Mouse (Mus musculus) limb, embryonic 14.5 days (tissue): ENCODE measurements around the gene Scfd2. TPM values are rescaled to one million over a fixed set of nuclear protein-coding genes. Genes with fewer than 3 reads are reported as not detected.

Experiments used
- ATAC-seq: fragments of 200-750 bp; cut with Nextera tagmentation; 2 replicates; pipeline ENCODE4 v1.8.0; 2017; ENCODE audit warnings: low read depth, moderate number of reproducible peaks, moderate TSS enrichment; ENCODE audit not compliant: low FRiP score
- DNase-seq: peaks from one replicate; pipeline ENCODE4 v3.0.0-alpha.2; 2015; ENCODE audit warnings: low spot score
- H3K27ac ChIP-seq: fragments of 300-500 bp; sonication (generic); replicated peaks from 2 replicates; pipeline ENCODE4 v1.5.1; 2014; ENCODE audit warnings: low read depth, mild to moderate bottlenecking, low read length, moderate library complexity, mixed read lengths
- H3K27me3 ChIP-seq: fragments of 300-500 bp; sonication (generic); 2 replicates; pipeline ENCODE4 v1.6.1; 2014; ENCODE audit warnings: low read length, mixed read lengths; ENCODE audit not compliant: control insufficient read depth, insufficient read depth
- H3K36me3 ChIP-seq: fragments of 300-500 bp; sonication (generic); 2 replicates; pipeline ENCODE4 v1.6.1; 2014; ENCODE audit warnings: mild to moderate bottlenecking, low read length, moderate library complexity, mixed read lengths; ENCODE audit not compliant: control insufficient read depth, insufficient read depth
- H3K4me1 ChIP-seq: fragments of 300-500 bp; sonication (generic); 2 replicates; pipeline ENCODE4 v1.6.1; 2014; ENCODE audit warnings: antibody characterized with exemption, low read length, mixed read lengths; ENCODE audit not compliant: control insufficient read depth, insufficient read depth
- H3K4me2 ChIP-seq: fragments of 300-500 bp; sonication (generic); replicated peaks from 2 replicates; pipeline ENCODE4 v1.6.1; 2014; ENCODE audit warnings: low read depth, mild to moderate bottlenecking, low read length, moderate library complexity; ENCODE audit not compliant: severe bottlenecking
- H3K4me3 ChIP-seq: fragments of 300-500 bp; sonication (generic); replicated peaks from 2 replicates; pipeline ENCODE4 v1.5.1; 2014; ENCODE audit warnings: low read length
- H3K9ac ChIP-seq: fragments of 300-500 bp; sonication (generic); 2 replicates; pipeline ENCODE4 v1.6.1; 2014; ENCODE audit warnings: mild to moderate bottlenecking, low read depth, low read length, moderate library complexity; ENCODE audit not compliant: severe bottlenecking
- H3K9me3 ChIP-seq: fragments of 300-500 bp; sonication (generic); 2 replicates; pipeline ENCODE4 v1.6.1; 2016; ENCODE audit warnings: low read length; ENCODE audit not compliant: control insufficient read depth
- POLR2A ChIP-seq: fragments of 200-500 bp; IDR thresholded peaks from 2 replicates; pipeline ENCODE4 v1.8.0; 2012; ENCODE audit warnings: inconsistent platforms, mild to moderate bottlenecking, moderate library complexity, borderline replicate concordance; ENCODE audit not compliant: insufficient read depth, insufficient read length; ENCODE audit errors: extremely low read depth
- WGBS: fragments of 180-500 bp; shearing (Covaris S2); extraction: QIAGEN DNeasy Blood & Tissue Kit; methylation state at CpG from one replicate; pipeline ENCODE4 v1.1.7; 2014; 5-methylcytosine and 5-hydroxymethylcytosine counted together
- polyA plus RNA-seq, 2 experiments: library from polyadenylated mRNA; depleted of rRNA in 1 of 2; stranded (reverse) in 1 of 2; unstranded in 1 of 2; fragments of >200 nt; fragmentation: Nextera tagmentation in 1 of 2; extraction: Ambion mirVana in 1 of 2; gene quantifications; 2 replicates each; pipeline versions ENCODE4 v1.2.1 to v1.2.3; 2012 to 2014

Gene Scfd2
- polyA plus RNA-seq, 2 experiments, result 9.6 to 16.2 TPM

DNA sequence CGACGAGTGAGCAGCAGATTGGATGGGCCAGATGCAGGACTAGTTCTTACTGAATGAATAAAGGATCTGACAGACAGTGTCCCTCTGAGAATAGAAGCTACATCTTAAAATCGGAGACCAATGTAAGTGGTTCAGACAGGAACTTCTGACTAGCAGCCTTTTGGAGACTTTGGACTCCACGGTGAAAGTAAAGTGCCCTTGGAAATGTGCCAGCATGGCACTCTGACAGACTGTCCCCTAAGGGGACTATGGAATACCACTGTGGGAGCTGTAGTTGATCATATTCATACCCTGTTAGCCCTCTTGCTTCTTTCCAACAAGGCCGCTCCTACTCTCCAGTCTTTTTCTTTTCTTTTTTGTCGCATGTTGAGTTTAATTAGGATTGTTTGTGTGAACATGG, 368.4 kb downstream of the Scfd2 start:
- Histone ChIP-seq H3K9me3 (peaks cover 5% of the 10 kb centered on the region; the same call in 1 of the 2 replicates), H3K27ac (no peak overlapping the region), H3K4me2 (no peak overlapping the region), H3K27me3 (no peaks in the 10 kb centered on the region), H3K9ac (no peak overlapping the region), H3K4me1 (peaks cover 33% of the 10 kb centered on the region), H3K4me3 (no peak overlapping the region), H3K36me3 (no peaks in the 10 kb centered on the region)
- no peak for ATAC-seq
- WGBS, result 78% methylated on average over 6 of the region's 6 CpGs
- DNase-seq, result no peak
- no peak for TF ChIP-seq POLR2A

DNA sequence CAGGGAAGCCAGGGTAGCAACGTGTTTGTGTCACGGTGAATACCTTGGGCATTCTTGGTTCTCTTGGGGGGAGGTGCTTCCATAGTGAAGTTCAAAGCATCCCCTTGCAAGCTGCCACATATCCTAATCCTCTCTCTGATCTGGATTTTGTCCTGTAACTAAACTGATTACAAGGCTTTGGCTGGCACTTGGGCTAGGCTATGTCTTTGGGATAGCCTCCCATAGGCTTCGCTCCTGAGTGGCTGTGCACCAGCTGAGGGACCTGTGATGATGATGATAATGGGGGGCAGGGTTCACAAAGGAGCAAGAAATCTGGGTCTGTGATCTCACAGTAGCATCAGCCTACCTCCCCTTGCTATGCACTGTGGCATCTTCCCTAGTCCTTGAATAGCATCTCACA, 369.5 kb downstream of the Scfd2 start:
- peak overlapping the region; percentile 70 for H3K27ac ChIP-seq
- peak overlapping the region; percentile 29; the same call in 1 of the 2 replicates for H3K9ac ChIP-seq
- H3K4me2 ChIP-seq, result peak overlapping the region; percentile 50
- peaks cover 5% of the 10 kb centered on the region; the same call in 1 of the 2 replicates for H3K9me3 ChIP-seq
- H3K4me1 ChIP-seq, result peaks cover 33% of the 10 kb centered on the region
- 30% methylated on average over 3 of the region's 3 CpGs for WGBS
- no peak for TF ChIP-seq POLR2A
- DNase-seq (no peak), ATAC-seq (no peak)
- H3K27me3 ChIP-seq, result no peaks in the 10 kb centered on the region
- H3K4me3 ChIP-seq, result peak overlapping the region; percentile 19
- H3K36me3 ChIP-seq, result no peaks in the 10 kb centered on the region

DNA sequence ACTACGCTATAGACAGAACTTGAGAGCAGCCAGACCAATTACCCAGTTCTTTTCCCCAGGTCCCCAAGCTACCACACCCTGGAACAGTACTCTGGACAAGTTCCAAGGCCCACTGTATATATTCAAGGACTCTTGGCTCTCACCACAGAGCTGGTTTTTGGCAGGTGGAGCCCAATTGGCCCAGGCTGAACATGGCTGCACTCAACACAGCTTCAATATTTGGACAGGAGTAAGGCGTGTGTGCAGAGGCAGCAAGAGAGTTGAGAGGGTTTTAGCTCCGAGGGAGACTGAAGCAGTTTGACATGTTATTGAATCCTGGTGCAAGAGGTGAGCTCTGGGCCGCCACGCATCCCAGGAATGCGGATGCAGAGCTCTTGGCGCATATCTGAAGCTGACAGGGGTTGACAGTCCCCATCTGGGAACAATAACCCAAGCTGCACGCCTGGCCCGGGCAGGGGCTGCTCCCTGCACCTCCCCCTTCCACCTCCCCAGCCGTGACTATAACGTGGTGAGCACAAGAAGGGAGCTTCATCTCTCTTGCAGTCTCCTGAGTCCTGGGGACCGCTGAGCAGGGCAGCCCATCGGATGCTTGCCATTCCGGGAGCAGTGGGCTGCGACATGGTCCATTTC, 370.1 kb downstream of the Scfd2 start:
- H3K4me1 ChIP-seq, result peaks cover 33% of the 10 kb centered on the region
- peak overlapping the region; percentile 19 for H3K4me3 ChIP-seq
- TF ChIP-seq POLR2A, result no peak
- ATAC-seq, result peak; percentile 89
- H3K4me2 ChIP-seq, result peak overlapping the region; percentile 50
- peak overlapping the region; percentile 29 for H3K9ac ChIP-seq
- H3K9me3 ChIP-seq, result peaks cover 5% of the 10 kb centered on the region; the same call in 1 of the 2 replicates
- no peaks in the 10 kb centered on the region for H3K36me3 ChIP-seq
- WGBS, result 9% methylated on average over 15 of the region's 15 CpGs
- H3K27ac ChIP-seq, result peak overlapping the region; percentile 70
- H3K27me3 ChIP-seq, result no peaks in the 10 kb centered on the region
- DNase-seq, result peak; percentile 94

DNA sequence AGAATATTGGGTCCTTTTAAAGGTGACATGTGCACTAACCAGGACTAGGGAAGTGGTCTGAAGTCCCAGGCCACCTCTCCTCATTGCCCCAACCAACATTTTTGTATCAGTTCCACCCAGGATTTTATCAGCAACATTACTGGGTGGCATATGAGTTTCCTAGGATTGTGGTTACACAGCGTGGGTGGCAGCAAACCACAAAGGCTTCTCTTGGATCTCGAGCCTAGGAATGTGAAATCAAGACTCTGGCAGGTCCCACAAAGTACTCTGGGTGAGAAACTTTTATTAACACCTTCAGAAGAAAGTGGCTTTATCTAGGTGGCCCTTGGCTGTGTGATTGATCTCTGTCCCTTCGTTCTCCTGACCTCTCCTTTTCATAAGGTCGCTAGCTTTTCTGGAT, 371.2 kb downstream of the Scfd2 start:
- no peak overlapping the region for H3K4me3 ChIP-seq
- H3K4me2 ChIP-seq, result no peak overlapping the region
- 59% methylated on average over 4 of the region's 4 CpGs for WGBS
- peak overlapping the region; percentile 70 for H3K27ac ChIP-seq
- TF ChIP-seq POLR2A, result no peak
- no peak for DNase-seq
- H3K9me3 ChIP-seq, result peaks cover 5% of the 10 kb centered on the region; the same call in 1 of the 2 replicates
- no peaks in the 10 kb centered on the region for H3K27me3 ChIP-seq
- no peak for ATAC-seq
- H3K36me3 ChIP-seq, result no peaks in the 10 kb centered on the region
- H3K4me1 ChIP-seq, result peaks cover 39% of the 10 kb centered on the region
- no peak overlapping the region for H3K9ac ChIP-seq

DNA sequence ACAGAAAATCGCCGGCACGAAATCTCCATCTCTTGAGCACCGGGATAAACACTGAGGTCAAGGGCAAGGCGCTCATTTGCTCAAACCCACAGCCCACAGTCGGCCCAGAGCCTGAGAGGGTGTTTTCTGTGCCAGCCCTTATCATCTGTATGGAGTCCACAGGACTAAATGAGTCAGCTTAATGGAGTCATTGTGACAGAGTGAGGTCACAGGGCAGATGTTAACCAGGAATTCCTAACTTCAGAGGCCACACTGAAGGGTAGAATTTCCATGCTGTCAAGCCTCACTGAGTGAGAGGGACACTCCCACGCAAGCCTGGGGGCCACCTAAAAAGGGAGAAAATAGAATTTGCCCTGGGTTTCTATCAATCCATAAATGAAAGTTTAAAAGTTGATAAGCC, 371.7 kb downstream of the Scfd2 start:
- Histone ChIP-seq H3K4me2 (no peak overlapping the region), H3K27me3 (no peaks in the 10 kb centered on the region), H3K4me3 (no peak overlapping the region), H3K36me3 (no peaks in the 10 kb centered on the region), H3K9me3 (peaks cover 5% of the 10 kb centered on the region; the same call in 1 of the 2 replicates), H3K27ac (peak overlapping the region; percentile 70), H3K4me1 (peaks cover 44% of the 10 kb centered on the region), H3K9ac (no peak overlapping the region)
- DNase-seq (no peak), ATAC-seq (no peak)
- WGBS, result 45% methylated on average over 7 of the region's 7 CpGs
- no peak for TF ChIP-seq POLR2A
